32 mouse cellular contexts compared by ENCODE assay signal in the genomic region with DNA sequence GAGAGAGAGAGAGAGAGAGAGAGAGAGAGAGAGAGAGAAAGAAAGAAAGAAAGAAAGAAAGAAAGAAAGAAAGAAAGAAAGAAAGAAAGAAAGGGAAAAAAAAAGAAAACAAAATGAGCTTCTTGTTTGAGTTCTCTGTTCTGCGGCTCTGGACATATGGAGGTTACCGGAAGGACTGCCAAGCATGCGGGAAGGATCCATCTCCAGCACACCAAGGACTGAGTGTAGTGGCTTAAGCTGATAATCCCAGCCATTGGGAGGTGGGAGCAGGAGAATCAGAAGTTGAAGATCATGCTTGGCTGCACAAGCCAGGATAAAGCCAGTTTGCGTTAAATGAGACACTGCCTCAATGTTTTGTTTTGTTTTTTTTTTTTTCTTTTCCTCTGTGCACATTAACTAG.
DNase-seq lines count a peak whose midpoint lies in the region; ATAC-seq and TF ChIP-seq lines count a peak whose summit lies in the region.
"Had no signal": no experiment of that assay in that cellular context is flagged by ENCODE, and none has a peak within 500 bp of the region (broad histone marks: within the 10 kb centered on the region; RNA-seq: fewer than 3 reads in every experiment).

No protein-coding gene starts in this region.

- peak; percentile 9 to 38 for DNase-seq in cerebellum, postnatal 14 days
- DNase-seq in cerebellum, postnatal 36 days = no peak
- peak; percentile 6 for DNase-seq in forebrain, postnatal 0 days
- DNase-seq in forebrain, embryonic 11.5 days (ENCODE audit: low spot score) = no peak
- peak; percentile 35 for DNase-seq in midbrain, postnatal 0 days (ENCODE audit: low spot score)
- peak; percentile 4 for DNase-seq in retina, postnatal 1 day
- no peak for DNase-seq in embryonic facial prominence, embryonic 10.5 days (ENCODE audit: low spot score)
- DNase-seq: adrenal gland, postnatal 10 days; adrenal gland, postnatal 36 days; B cell, adult 2 months; cerebellum, adult 18-20 months; cerebellum, adult 9-10 months; gastrocnemius, postnatal 14 days; heart, adult 11 months; heart, postnatal 10 days; heart, postnatal 36 days; kidney, adult 11 months; kidney, adult 8-10 months had no signal

- H3K9me3 ChIP-seq in forebrain, postnatal 0 days (ENCODE audit: low read length) = no peaks in the 10 kb centered on the region
- H3K9me3 ChIP-seq in forebrain, embryonic 11.5 days (ENCODE audit: control insufficient read depth, low read length) = no peaks in the 10 kb centered on the region
- H3K9me3 ChIP-seq in midbrain, postnatal 0 days (ENCODE audit: low read length) = no peaks in the 10 kb centered on the region
- H3K9me3 ChIP-seq in midbrain, embryonic 16.5 days (replicated peaks; ENCODE audit: control insufficient read depth, low read length, poor library complexity, severe bottlenecking) = no peaks in the 10 kb centered on the region
- H3K9me3 ChIP-seq in embryonic facial prominence, embryonic 10.5 days = no peaks in the 10 kb centered on the region
- H3K9me3 ChIP-seq: embryonic facial prominence, embryonic 13.5 days; forebrain, embryonic 13.5 days; G1E; heart, embryonic 12.5 days; heart, embryonic 15.5 days; hindbrain, embryonic 10.5 days; hindbrain, embryonic 13.5 days; intestine, embryonic 15.5 days had no signal

- TF ChIP-seq CTCF in forebrain, postnatal 0 days (IDR thresholded peaks at IDR 0.05; ENCODE audit: low read depth) = no peak
- no peak for TF ChIP-seq CTCF in midbrain, postnatal 0 days (IDR thresholded peaks at IDR 0.05)

- H3K27me3 ChIP-seq in forebrain, postnatal 0 days (ENCODE audit: insufficient read depth, low read length) = no peaks in the 10 kb centered on the region
- no peaks in the 10 kb centered on the region for H3K27me3 ChIP-seq in forebrain, embryonic 11.5 days (ENCODE audit: control insufficient read depth, insufficient read depth, low read length)
- no peaks in the 10 kb centered on the region for H3K27me3 ChIP-seq in midbrain, postnatal 0 days (ENCODE audit: insufficient read depth, low read length)
- H3K27me3 ChIP-seq in midbrain, embryonic 16.5 days (ENCODE audit: control insufficient read depth, insufficient read depth, low read depth, low read length) = no peaks in the 10 kb centered on the region
- no peaks in the 10 kb centered on the region for H3K27me3 ChIP-seq in embryonic facial prominence, embryonic 10.5 days (replicated peaks; ENCODE audit: low read depth, poor library complexity, severe bottlenecking)
- H3K27me3 ChIP-seq: CH12.LX; embryonic facial prominence, embryonic 13.5 days; forebrain, embryonic 13.5 days; heart, embryonic 12.5 days; heart, embryonic 15.5 days; hindbrain, embryonic 13.5 days; intestine, embryonic 15.5 days; Patski had no signal

- no peak for ATAC-seq in forebrain, postnatal 0 days
- ATAC-seq in forebrain, embryonic 11.5 days (replicated peaks; ENCODE audit: low FRiP score) = no peak
- ATAC-seq in midbrain, postnatal 0 days (ENCODE audit: low FRiP score) = no peak
- ATAC-seq in midbrain, embryonic 16.5 days = no peak
- ATAC-seq: forebrain, embryonic 13.5 days; forebrain, embryonic 16.5 days; hindbrain, embryonic 16.5 days; intestine, embryonic 15.5 days; Patski had no signal

- H3K27ac ChIP-seq in forebrain, postnatal 0 days (ENCODE audit: low read depth, low read length) = no peak overlapping the region
- no peak overlapping the region for H3K27ac ChIP-seq in forebrain, embryonic 11.5 days (ENCODE audit: low read depth, low read length)
- H3K27ac ChIP-seq in midbrain, postnatal 0 days (ENCODE audit: low read depth, low read length) = no peak overlapping the region
- H3K27ac ChIP-seq in midbrain, embryonic 16.5 days (ENCODE audit: low read length) = no peak overlapping the region
- H3K27ac ChIP-seq in embryonic facial prominence, embryonic 10.5 days (replicated peaks) = no peak overlapping the region
- H3K27ac ChIP-seq: embryonic facial prominence, embryonic 13.5 days; forebrain, embryonic 13.5 days; heart, embryonic 15.5 days; hindbrain, embryonic 10.5 days; hindbrain, embryonic 13.5 days; intestine, embryonic 15.5 days had no signal

- H3K36me3 ChIP-seq in forebrain, postnatal 0 days (ENCODE audit: insufficient read depth) = no peaks in the 10 kb centered on the region
- no peaks in the 10 kb centered on the region for H3K36me3 ChIP-seq in forebrain, embryonic 11.5 days (ENCODE audit: control insufficient read depth, insufficient read depth, low read length)
- no peaks in the 10 kb centered on the region for H3K36me3 ChIP-seq in midbrain, postnatal 0 days (ENCODE audit: insufficient read depth, low read length)
- no peaks in the 10 kb centered on the region for H3K36me3 ChIP-seq in midbrain, embryonic 16.5 days (ENCODE audit: control insufficient read depth, insufficient read depth, low read length)
- H3K36me3 ChIP-seq in embryonic facial prominence, embryonic 10.5 days (replicated peaks) = no peaks in the 10 kb centered on the region
- H3K36me3 ChIP-seq: embryonic facial prominence, embryonic 13.5 days; G1E; heart, embryonic 12.5 days; heart, embryonic 15.5 days; hindbrain, embryonic 10.5 days; hindbrain, embryonic 13.5 days; intestine, embryonic 15.5 days had no signal

- WGBS in forebrain, postnatal 0 days = 34% methylated on average over 4 of the region's 4 CpGs
- WGBS in forebrain, embryonic 11.5 days = 46% methylated on average over 4 of the region's 4 CpGs
- 22% methylated on average over 4 of the region's 4 CpGs for WGBS in midbrain, postnatal 0 days
- 22% methylated on average over 4 of the region's 4 CpGs for WGBS in midbrain, embryonic 16.5 days
- 73% methylated on average over 4 of the region's 4 CpGs for WGBS in embryonic facial prominence, embryonic 10.5 days

- no peak overlapping the region for H3K4me2 ChIP-seq in forebrain, postnatal 0 days (ENCODE audit: low read depth)
- H3K4me2 ChIP-seq in forebrain, embryonic 11.5 days (ENCODE audit: low read depth, low read length, severe bottlenecking) = no peak overlapping the region
- no peak overlapping the region for H3K4me2 ChIP-seq in midbrain, postnatal 0 days (ENCODE audit: low read depth, low read length, poor library complexity, severe bottlenecking)
- H3K4me2 ChIP-seq in midbrain, embryonic 16.5 days (ENCODE audit: low read length) = no peak overlapping the region
- H3K4me2 ChIP-seq: embryonic facial prominence, embryonic 13.5 days; forebrain, embryonic 13.5 days; heart, embryonic 12.5 days; heart, embryonic 15.5 days; hindbrain, embryonic 13.5 days; intestine, embryonic 15.5 days had no signal

- H3K4me3 ChIP-seq in forebrain, postnatal 0 days (ENCODE audit: low read depth, low read length) = no peak overlapping the region
- no peak overlapping the region for H3K4me3 ChIP-seq in forebrain, embryonic 11.5 days (ENCODE audit: low read depth, low read length)
- no peak overlapping the region for H3K4me3 ChIP-seq in midbrain, postnatal 0 days (ENCODE audit: low read depth, low read length)
- H3K4me3 ChIP-seq in midbrain, embryonic 16.5 days (ENCODE audit: low read depth, low read length) = no peak overlapping the region
- no peak overlapping the region for H3K4me3 ChIP-seq in embryonic facial prominence, embryonic 10.5 days
- H3K4me3 ChIP-seq: embryonic facial prominence, embryonic 13.5 days; erythroblast, embryonic 14.5 days; forebrain, embryonic 13.5 days; heart, embryonic 12.5 days; heart, embryonic 15.5 days; hindbrain, embryonic 10.5 days; hindbrain, embryonic 13.5 days; intestine, embryonic 15.5 days had no signal

- H3K4me1 ChIP-seq in forebrain, postnatal 0 days (ENCODE audit: insufficient read depth) = no peaks in the 10 kb centered on the region
- no peaks in the 10 kb centered on the region for H3K4me1 ChIP-seq in forebrain, embryonic 11.5 days (replicated peaks; ENCODE audit: control insufficient read depth, insufficient read depth, low read length)
- H3K4me1 ChIP-seq in midbrain, postnatal 0 days (ENCODE audit: insufficient read depth, low read length) = no peaks in the 10 kb centered on the region
- no peaks in the 10 kb centered on the region for H3K4me1 ChIP-seq in midbrain, embryonic 16.5 days (ENCODE audit: control insufficient read depth, insufficient read depth, low read length)
- no peaks in the 10 kb centered on the region for H3K4me1 ChIP-seq in embryonic facial prominence, embryonic 10.5 days
- H3K4me1 ChIP-seq: embryonic facial prominence, embryonic 13.5 days; forebrain, embryonic 13.5 days; heart, embryonic 15.5 days; hindbrain, embryonic 10.5 days; hindbrain, embryonic 13.5 days; intestine, embryonic 15.5 days had no signal

- no peak overlapping the region for H3K9ac ChIP-seq in forebrain, postnatal 0 days
- no peak overlapping the region for H3K9ac ChIP-seq in forebrain, embryonic 11.5 days (ENCODE audit: low read length)
- H3K9ac ChIP-seq in midbrain, postnatal 0 days (replicated peaks; ENCODE audit: low read length, poor library complexity, severe bottlenecking) = no peak overlapping the region
- H3K9ac ChIP-seq in midbrain, embryonic 16.5 days (ENCODE audit: low read depth, low read length) = no peak overlapping the region
- H3K9ac ChIP-seq: embryonic facial prominence, embryonic 13.5 days; forebrain, embryonic 13.5 days; heart, embryonic 12.5 days; heart, embryonic 15.5 days; hindbrain, embryonic 13.5 days; intestine, embryonic 15.5 days had no signal

Comparison
In these comparisons a context has a peak if more than half of its experiments do, and no peak if none do; other contexts are left out.
1. DNase-seq: peak in cerebellum, postnatal 14 days (2 of 2), forebrain, postnatal 0 days (single experiment), midbrain, postnatal 0 days (single experiment) and retina, postnatal 1 day (single experiment); none in cerebellum, postnatal 36 days (0 of 2), forebrain, embryonic 11.5 days (single experiment) and embryonic facial prominence, embryonic 10.5 days (single experiment).